10 mouse cellular contexts compared by ENCODE assay signal in genomic region chr8:108027561-108028025, GRCm38 (mm10).
DNase-seq lines count a peak whose midpoint lies in the region; ATAC-seq and TF ChIP-seq lines count a peak whose summit lies in the region.
"Had no signal": no experiment of that assay in that cellular context is flagged by ENCODE, and none has a peak within 500 bp of the region (broad histone marks: within the 10 kb centered on the region; RNA-seq: fewer than 3 reads in every experiment).

No protein-coding gene starts in this region.

- DNase-seq in forebrain, postnatal 0 days: no peak
- no peak for DNase-seq in midbrain, embryonic 11.5 days (ENCODE audit: low spot score, missing footprints)
- DNase-seq in spleen, adult 18-20 months: no peak
- no peak for DNase-seq in thymus, postnatal 10 days (ENCODE audit: low spot score in 2 of 2)
- DNase-seq: right cerebral cortex, adult 18-20 months had no signal

- 71% methylated on average over 20 of the region's 20 CpGs for WGBS in forebrain, embryonic 12.5 days
- 71% methylated on average over 20 of the region's 20 CpGs for WGBS in forebrain, postnatal 0 days
- 60% methylated on average over 20 of the region's 20 CpGs for WGBS in midbrain, embryonic 11.5 days

- H3K27me3 ChIP-seq in forebrain, embryonic 12.5 days: peaks cover 5% of the 10 kb centered on the region; the same call in 1 of the 2 replicates
- H3K27me3 ChIP-seq in forebrain, postnatal 0 days (ENCODE audit: insufficient read depth, low read length): no peaks in the 10 kb centered on the region
- H3K27me3 ChIP-seq in ES-Bruce4 (ENCODE audit: control insufficient read depth, insufficient read depth, low read length, poor library complexity, severe bottlenecking): no peaks in the 10 kb centered on the region
- no peaks in the 10 kb centered on the region for H3K27me3 ChIP-seq in midbrain, embryonic 11.5 days (ENCODE audit: control insufficient read depth, insufficient read depth, low read length)

- no peak for TF ChIP-seq CTCF in forebrain, postnatal 0 days (IDR thresholded peaks at IDR 0.05; ENCODE audit: low read depth)
- no peak for TF ChIP-seq CTCF in ES-Bruce4 (IDR thresholded peaks at IDR 0.05; ENCODE audit: low read depth, low read length)
- no peak for TF ChIP-seq CTCF in embryonic fibroblast, embryonic 13.5 days (IDR thresholded peaks at IDR 0.05; ENCODE audit: borderline replicate concordance, insufficient read depth, low read length)

- H3K9me3 ChIP-seq in forebrain, embryonic 12.5 days: 0 out of 2 replicates have a peak, but pooled peaks cover 4% of the 10 kb centered on the region
- H3K9me3 ChIP-seq in forebrain, postnatal 0 days (ENCODE audit: low read length): no peaks in the 10 kb centered on the region
- H3K9me3 ChIP-seq in ES-Bruce4 (replicated peaks; ENCODE audit: control insufficient read depth, insufficient read depth, low read length, poor library complexity, severe bottlenecking): no peaks in the 10 kb centered on the region; the same call in 1 of the 2 replicates
- H3K9me3 ChIP-seq in midbrain, embryonic 11.5 days (ENCODE audit: control insufficient read depth, low read length): peaks cover 2% of the 10 kb centered on the region; the same call in 1 of the 2 replicates

- H3K4me3 ChIP-seq in forebrain, embryonic 12.5 days (replicated peaks): no peak overlapping the region
- H3K4me3 ChIP-seq in forebrain, postnatal 0 days (ENCODE audit: low read depth, low read length): no peak overlapping the region
- peak overlapping the region; percentile 23; the same call in 1 of the 2 replicates for H3K4me3 ChIP-seq in ES-Bruce4 (ENCODE audit: low read depth, low read length)
- peak overlapping the region; percentile 13 for H3K4me3 ChIP-seq in embryonic fibroblast, embryonic 13.5 days (ENCODE audit: insufficient read depth, low read length)
- H3K4me3 ChIP-seq in midbrain, embryonic 11.5 days (ENCODE audit: low read depth, low read length): no peak overlapping the region

- no peak for TF ChIP-seq EP300 in ES-Bruce4 (IDR thresholded peaks at IDR 0.05; ENCODE audit: insufficient read depth, low read depth, low read length)

- no peaks in the 10 kb centered on the region for H3K36me3 ChIP-seq in forebrain, embryonic 12.5 days (replicated peaks)
- H3K36me3 ChIP-seq in forebrain, postnatal 0 days (ENCODE audit: insufficient read depth): no peaks in the 10 kb centered on the region
- H3K36me3 ChIP-seq in ES-Bruce4 (ENCODE audit: control insufficient read depth, insufficient read depth, low read length, poor library complexity, severe bottlenecking): no peaks in the 10 kb centered on the region
- no peaks in the 10 kb centered on the region for H3K36me3 ChIP-seq in midbrain, embryonic 11.5 days (ENCODE audit: control insufficient read depth, insufficient read depth, low read length)

- H3K4me1 ChIP-seq in forebrain, embryonic 12.5 days: peaks cover 6% of the 10 kb centered on the region; the same call in 1 of the 2 replicates
- H3K4me1 ChIP-seq in forebrain, postnatal 0 days (ENCODE audit: insufficient read depth): no peaks in the 10 kb centered on the region
- H3K4me1 ChIP-seq in ES-Bruce4 (ENCODE audit: control insufficient read depth, insufficient read depth, low read length): no peaks in the 10 kb centered on the region
- no peaks in the 10 kb centered on the region; the same call in none of the 2 replicates for H3K4me1 ChIP-seq in embryonic fibroblast, embryonic 13.5 days (ENCODE audit: control insufficient read depth, insufficient read depth, low read length)
- 0 out of 2 replicates have a peak, but pooled peaks cover 2% of the 10 kb centered on the region for H3K4me1 ChIP-seq in midbrain, embryonic 11.5 days (ENCODE audit: control insufficient read depth, insufficient read depth, low read length)

- ATAC-seq in forebrain, embryonic 12.5 days (ENCODE audit: low FRiP score): no peak
- no peak for ATAC-seq in forebrain, postnatal 0 days
- no peak for ATAC-seq in midbrain, embryonic 11.5 days (ENCODE audit: low FRiP score)
- no peak for ATAC-seq in inflammation-experienced regulatory T-cells, adult 6 months
- ATAC-seq: CD4-positive, CD25-positive, alpha-beta regulatory T cell, adult 4 months had no signal

- no peak overlapping the region for H3K27ac ChIP-seq in forebrain, embryonic 12.5 days
- no peak overlapping the region for H3K27ac ChIP-seq in forebrain, postnatal 0 days (ENCODE audit: low read depth, low read length)
- no peak overlapping the region for H3K27ac ChIP-seq in ES-Bruce4 (ENCODE audit: insufficient read depth, low read length)
- no peak overlapping the region; the same call in 1 of the 2 replicates for H3K27ac ChIP-seq in embryonic fibroblast, embryonic 13.5 days (ENCODE audit: insufficient read depth, low read length)
- H3K27ac ChIP-seq in midbrain, embryonic 11.5 days (ENCODE audit: low read depth, low read length): no peak overlapping the region

- no peak for TF ChIP-seq POLR2A in ES-Bruce4 (IDR thresholded peaks at IDR 0.05; ENCODE audit: insufficient read depth, low read length)
- TF ChIP-seq POLR2A in embryonic fibroblast, embryonic 13.5 days (IDR thresholded peaks at IDR 0.05; ENCODE audit: low read depth, low read length): no peak

- peak overlapping the region; percentile 24; the same call in 1 of the 2 replicates for H3K4me2 ChIP-seq in forebrain, embryonic 12.5 days
- H3K4me2 ChIP-seq in forebrain, postnatal 0 days (ENCODE audit: low read depth): no peak overlapping the region
- H3K4me2 ChIP-seq in midbrain, embryonic 11.5 days: peak overlapping the region; percentile 8; the same call in 1 of the 2 replicates

- no peak overlapping the region for H3K9ac ChIP-seq in forebrain, embryonic 12.5 days
- no peak overlapping the region for H3K9ac ChIP-seq in forebrain, postnatal 0 days
- no peak overlapping the region for H3K9ac ChIP-seq in ES-Bruce4 (ENCODE audit: low read depth, poor library complexity, severe bottlenecking)
- no peak overlapping the region for H3K9ac ChIP-seq in midbrain, embryonic 11.5 days (ENCODE audit: low read length)

Comparison
In these comparisons a context has a peak if more than half of its experiments do, and no peak if none do; other contexts are left out.
1. H3K4me3 ChIP-seq: peak in ES-Bruce4 (single experiment) and embryonic fibroblast, embryonic 13.5 days (single experiment); none in forebrain, embryonic 12.5 days (single experiment), forebrain, postnatal 0 days (single experiment) and midbrain, embryonic 11.5 days (single experiment).